Mouse (Mus musculus): ENCODE measurements around the gene Ppp1r14c. TPM values are rescaled to one million over a fixed set of nuclear protein-coding genes. Genes with fewer than 3 reads are reported as not detected.

Ppp1r14c gene
- 100 to 1,000 TPM; 252 to 325 TPM for total RNA-seq (2021)

- intact Hi-C loops (cut with DNase I), result loop anchor here (2.0 kb wide), 1 partner anchor 29 kb away; no protein-coding TSS in a partner anchor
- peak; percentile 51 to 54 for DNase-seq
These were observed at the start of gene Ppp1r14c for GRCm38 (mm10) chr10:3366036-3366869. TSS of gene Ppp1r14c (plus strand) at chr10:3366057.

GRCm38 (mm10) chr10:3321406-3321805 lies 44.5 kb upstream of the Ppp1r14c start:
- intact Hi-C loops (cut with DNase I), result no loop called here
- DNase-seq, result no peak

- DNase-seq, result peak; percentile 49 to 68
- intact Hi-C loops (cut with DNase I), result no loop called here
These were observed 40.4 kb upstream of the Ppp1r14c start for GRCm38 (mm10) chr10:3325447-3325846.

- DNase-seq, result peak; percentile 73 to 80
- intact Hi-C loops (cut with DNase I), result loop anchor here (1.0 to 5.0 kb wide), 2 partner anchors 198 to 609 kb away; no protein-coding TSS in a partner anchor
These were observed 33.0 kb upstream of the Ppp1r14c start for GRCm38 (mm10) chr10:3332880-3333279.

GRCm38 (mm10) chr10:3334570-3334969 lies 31.3 kb upstream of the Ppp1r14c start:
- DNase-seq, result no peak
- intact Hi-C loops (cut with DNase I), result loop anchor here (5.0 kb wide), 1 partner anchor 608 kb away; no protein-coding TSS in a partner anchor

- intact Hi-C loops (cut with DNase I), result loop anchor here (1.0 to 5.0 kb wide), 4 partner anchors 30 to 189 kb away; partner anchors contain the start of gene Ppp1r14c
- DNase-seq, result peak in 1 of 2 experiments; percentile 62
These were observed 29.0 kb upstream of the Ppp1r14c start for GRCm38 (mm10) chr10:3336729-3337329.

- peak; percentile 78 to 79 for DNase-seq
- intact Hi-C loops (cut with DNase I), result loop anchor here (2.0 to 5.0 kb wide), 3 partner anchors 29 to 80 kb away; partner anchors contain the start of gene Ppp1r14c
These were observed 28.4 kb upstream of the Ppp1r14c start for GRCm38 (mm10) chr10:3337330-3337901.

GRCm38 (mm10) chr10:3345706-3346105 lies 20.2 kb upstream of the Ppp1r14c start:
- DNase-seq, result no peak
- intact Hi-C loops (cut with DNase I), result no loop called here

GRCm38 (mm10) chr10:3359531-3359930 lies 6.3 kb upstream of the Ppp1r14c start:
- DNase-seq, result no peak
- intact Hi-C loops (cut with DNase I), result no loop called here

- DNase-seq, result no peak
- intact Hi-C loops (cut with DNase I), result loop anchor here (2.0 kb wide), 1 partner anchor 29 kb away; no protein-coding TSS in a partner anchor
These were observed 204 bp upstream of the Ppp1r14c start for GRCm38 (mm10) chr10:3365671-3366035.

- DNase-seq, result peak; percentile 46 to 49
These were observed 1.1 kb downstream of the Ppp1r14c start for GRCm38 (mm10) chr10:3366870-3367431.

GRCm38 (mm10) chr10:3367440-3367839 lies 1.6 kb downstream of the Ppp1r14c start:
- peak in 1 of 2 experiments; percentile 18 for DNase-seq
- intact Hi-C loops (cut with DNase I), result loop anchor here (2.0 kb wide), 1 partner anchor 31 kb away; no protein-coding TSS in a partner anchor

More at GRCm38 (mm10) chr10:3366870-3367431, 1.1 kb downstream of the Ppp1r14c start:
- intact Hi-C loops (cut with DNase I), result loop anchor here (2.0 kb wide), 1 partner anchor 30 kb away; no protein-coding TSS in a partner anchor

- intact Hi-C loops (cut with DNase I), result no loop called here
- DNase-seq, result no peak
These were observed 17.3 kb downstream of the Ppp1r14c start for GRCm38 (mm10) chr10:3383176-3383575.

- DNase-seq, result no peak
- intact Hi-C loops (cut with DNase I), result no loop called here
These were observed 26.4 kb downstream of the Ppp1r14c start for GRCm38 (mm10) chr10:3392251-3392650.

GRCm38 (mm10) chr10:3393548-3393947 lies 27.7 kb downstream of the Ppp1r14c start:
- intact Hi-C loops (cut with DNase I), result no loop called here
- DNase-seq, result no peak

- peak; percentile 83 to 85 for DNase-seq
- intact Hi-C loops (cut with DNase I), result loop anchor here (2.0 kb wide), 1 partner anchor 57 kb away; no protein-coding TSS in a partner anchor
These were observed 28.3 kb downstream of the Ppp1r14c start for GRCm38 (mm10) chr10:3394193-3394592.

GRCm38 (mm10) chr10:3394671-3395288 lies 28.9 kb downstream of the Ppp1r14c start:
- intact Hi-C loops (cut with DNase I), result loop anchor here (1.0 to 5.0 kb wide), 3 partner anchors 22 to 133 kb away; no protein-coding TSS in a partner anchor
- peak; percentile 60 to 62 for DNase-seq

- peak; percentile 73 to 81 for DNase-seq
- intact Hi-C loops (cut with DNase I), result loop anchor here (1.0 to 5.0 kb wide), 3 partner anchors 21 to 132 kb away; no protein-coding TSS in a partner anchor
These were observed 29.6 kb downstream of the Ppp1r14c start for GRCm38 (mm10) chr10:3395341-3395931.
